Mouse (Mus musculus) kidney, adult 2 months (tissue): Measurements from ENCODE around the gene Vmn1r60. TPM values are rescaled to one million over a fixed set of nuclear protein-coding genes. Genes with fewer than 3 reads are reported as not detected.
"Not testable (repeated sequence)": the region's sequence is repeated elsewhere in the genome, so short reads cannot be mapped to it uniquely, and the experiment has no call there.

Experiments used
- DNase-seq: peaks from one replicate; pipeline ENCODE4 v3.0.0; 2021
- H3K27ac ChIP-seq: fragments of 200-500 bp; 2 replicates; pipeline ENCODE4 v1.5.1; 2012; ENCODE audit warnings: low read depth, low read length, control low read depth, inconsistent platforms; ENCODE audit not compliant: insufficient read depth
- H3K27me3 ChIP-seq: fragments of 200-500 bp; replicated peaks from 2 replicates; pipeline ENCODE4 v1.6.1; 2012; ENCODE audit warnings: mild to moderate bottlenecking, moderate library complexity, low read length, inconsistent platforms; ENCODE audit not compliant: control insufficient read depth, insufficient read depth
- H3K36me3 ChIP-seq: fragments of 200-500 bp; 2 replicates; pipeline ENCODE4 v1.6.1; 2012; ENCODE audit warnings: mild to moderate bottlenecking, moderate library complexity, low read length, inconsistent platforms; ENCODE audit not compliant: control insufficient read depth, insufficient read depth
- H3K4me1 ChIP-seq: fragments of 200-500 bp; 2 replicates; pipeline ENCODE4 v1.6.1; 2011; ENCODE audit warnings: low read length; ENCODE audit not compliant: control insufficient read depth, insufficient read depth
- H3K4me3 ChIP-seq: fragments of 200-500 bp; 2 replicates; pipeline ENCODE4 v1.5.1; 2011; ENCODE audit warnings: mild to moderate bottlenecking, low read depth, low read length, control low read depth; ENCODE audit not compliant: insufficient read depth
- WGBS: fragments of 180-500 bp; shearing (Covaris S2); methylation state at CpG from one replicate; pipeline ENCODE4 v1.1.7; 2018; 5-methylcytosine and 5-hydroxymethylcytosine counted together
- polyA plus RNA-seq: library from polyadenylated mRNA; depleted of rRNA; stranded (reverse); fragments of >200 nt; gene quantifications from 2 replicates; pipeline ENCODE4 v1.2.3, GENCODE M21; 2012; rRNA removed

Gene Vmn1r60
- not detected in 2 replicates for polyA plus RNA-seq

DNA sequence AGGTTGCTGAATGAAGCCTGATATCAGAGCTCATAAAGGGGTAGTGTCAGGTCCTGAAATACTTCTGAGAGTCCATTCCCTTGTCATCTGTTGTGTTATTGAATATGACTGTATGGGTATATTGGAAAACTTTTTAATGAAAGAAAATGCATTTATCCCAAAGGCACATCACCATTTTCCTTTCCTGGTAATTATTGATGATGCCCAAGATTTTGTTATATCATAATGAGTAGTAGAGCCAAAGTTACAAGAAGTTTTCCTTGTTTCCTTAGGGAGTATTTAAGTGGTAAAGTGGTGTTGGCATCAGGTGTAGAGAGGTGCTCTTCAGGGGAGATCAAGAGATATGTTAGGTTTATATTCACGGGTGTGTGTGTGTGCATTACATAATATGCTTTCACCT is at the start of gene Vmn1r60:
Gene Vmn1r60, minus strand, starts transcription at position 101 of the 400 bp plus-strand sequence.
- WGBS = 81% methylated on average over 1 of the region's 1 CpGs
- not testable (repeated sequence) for DNase-seq, H3K27ac ChIP-seq, H3K4me1 ChIP-seq, H3K4me3 ChIP-seq, H3K27me3 ChIP-seq, H3K36me3 ChIP-seq

DNA sequence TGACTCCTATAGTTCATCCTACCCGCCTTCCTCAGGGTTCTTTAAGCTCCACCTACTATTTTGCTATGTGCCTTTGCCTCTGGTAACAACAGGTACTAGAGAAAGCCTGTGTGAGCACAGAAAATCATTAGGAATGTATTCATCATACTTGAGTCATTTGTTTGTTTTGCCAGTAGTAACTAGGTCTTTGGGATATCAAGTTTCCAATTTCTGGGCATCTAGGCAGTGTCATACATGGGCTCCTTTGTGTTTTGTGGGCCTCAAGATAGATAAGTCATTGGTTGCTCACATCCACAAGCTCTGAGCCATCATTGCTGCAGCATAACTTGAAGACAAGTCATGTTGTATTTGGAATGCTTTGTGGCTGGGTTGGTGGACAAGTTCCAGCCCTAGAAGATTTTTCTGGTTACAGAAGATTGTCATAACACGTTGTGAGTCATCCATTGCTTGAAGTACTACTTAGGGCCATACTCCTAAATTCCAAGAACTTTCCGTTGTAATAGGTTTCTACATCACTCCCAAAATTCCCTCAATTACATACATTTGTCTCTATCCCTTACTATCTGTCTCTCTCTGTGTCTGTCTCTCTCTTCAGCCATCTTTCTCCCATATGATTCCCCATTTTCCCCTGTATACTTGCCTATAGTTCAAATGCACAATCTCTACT is 6.2 kb downstream of the Vmn1r60 start:
- not testable (repeated sequence) for H3K27me3 ChIP-seq, H3K36me3 ChIP-seq, H3K4me1 ChIP-seq, H3K4me3 ChIP-seq, H3K27ac ChIP-seq, DNase-seq
- 52% methylated on average over 3 of the region's 3 CpGs for WGBS

DNA sequence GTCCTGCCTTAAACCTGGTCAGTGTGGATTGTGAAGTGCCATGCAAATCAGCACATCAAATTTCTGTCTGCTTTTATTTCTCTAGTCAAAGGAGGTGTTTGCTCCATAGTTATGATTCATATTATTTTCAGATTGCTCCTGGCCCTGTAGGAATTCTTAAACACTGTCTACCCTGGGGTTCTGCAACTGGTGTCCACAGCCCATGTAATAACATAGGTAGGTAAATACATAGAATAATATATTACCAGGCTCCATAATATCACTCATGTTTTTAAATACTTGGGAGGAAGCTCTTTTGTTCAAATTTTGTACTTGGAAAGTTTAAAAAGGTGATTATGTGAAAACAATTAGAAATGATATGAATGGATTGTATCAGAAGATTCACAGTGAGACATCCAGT is 53.3 kb downstream of the Vmn1r60 start, which contains the start of gene Vmn2r28:
Gene Vmn2r28, minus strand, starts transcription at position 101 of the 400 bp plus-strand sequence.
- DNase-seq, H3K27me3 ChIP-seq, H3K4me1 ChIP-seq, H3K27ac ChIP-seq, H3K4me3 ChIP-seq, H3K36me3 ChIP-seq: not testable (repeated sequence)

Other genes with a start within 250 kb of the Vmn1r60 start
- gene Gm5065, start 196.8 kb downstream of the Vmn1r60 start, polyA plus RNA-seq = not detected in 2 replicates
- not detected in 2 replicates for gene Nlrp2, start 196.3 kb downstream of the Vmn1r60 start, polyA plus RNA-seq
- not detected in 2 replicates for gene Vmn1r58, start 133.9 kb downstream of the Vmn1r60 start, polyA plus RNA-seq
- not detected in 2 replicates for gene Vmn1r59, start 90.5 kb downstream of the Vmn1r60 start, polyA plus RNA-seq
- not detected in 2 replicates for gene Vmn2r28, start 53.4 kb downstream of the Vmn1r60 start, polyA plus RNA-seq
- not detected in 2 replicates for gene Vmn1r61, start 66.0 kb upstream of the Vmn1r60 start, polyA plus RNA-seq
- gene Vmn1r62, start 126.3 kb upstream of the Vmn1r60 start, polyA plus RNA-seq = not detected in 2 replicates